8 mouse cellular contexts compared by ENCODE assay signal in the genomic region with DNA sequence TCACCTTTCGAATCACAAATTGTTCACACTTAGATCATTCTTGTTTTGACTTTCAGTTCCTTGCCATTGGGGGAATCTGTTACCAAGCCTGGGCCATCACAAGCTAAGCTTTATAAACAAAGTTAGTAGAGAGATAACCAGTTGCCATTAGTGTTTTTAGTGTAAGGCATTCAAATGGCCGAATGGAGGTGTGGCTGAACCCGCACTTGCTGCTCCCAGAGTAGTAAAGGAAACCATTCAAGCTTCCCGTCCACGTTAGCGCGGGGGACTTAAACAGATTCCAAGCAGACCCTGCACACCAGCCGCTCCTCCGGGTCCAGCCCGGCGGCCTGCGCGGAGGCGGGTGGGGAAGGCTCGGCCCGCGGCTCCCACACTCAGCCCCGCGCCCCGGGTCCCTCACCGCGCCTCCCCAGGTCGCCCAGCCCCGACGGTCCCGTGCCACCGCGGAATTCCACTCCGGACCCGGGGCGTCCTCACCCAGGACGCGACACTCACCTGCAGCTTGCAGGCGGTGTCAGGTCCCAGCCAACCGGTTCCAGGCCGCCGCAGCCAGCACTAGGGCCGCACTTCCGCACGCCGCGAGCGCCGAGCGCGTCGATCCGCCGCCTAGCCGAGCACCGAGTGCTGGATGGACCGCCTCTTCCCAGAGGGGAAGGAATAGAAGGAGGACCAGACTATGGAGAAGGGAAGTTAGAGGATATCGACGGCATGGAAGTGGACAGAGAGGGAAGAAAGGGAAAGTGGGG. TPM values are rescaled to one million over a fixed set of nuclear protein-coding genes. Genes with fewer than 3 reads are reported as not detected.
DNase-seq lines count a peak whose midpoint lies in the region; ATAC-seq and TF ChIP-seq lines count a peak whose summit lies in the region.

A gene (minus strand): TSS at position 593 of the 746 bp plus-strand sequence.
A gene (plus strand): TSS at position 704 of the 746 bp plus-strand sequence.

- peak; percentile 91 for ATAC-seq in Patski
- ATAC-seq in hindbrain, embryonic 11.5 days (ENCODE audit: low FRiP score), result peak; percentile 98

- 0 out of 2 replicates have a peak, but pooled peaks cover 2% of the 10 kb centered on the region for H3K4me1 ChIP-seq in hindbrain, embryonic 11.5 days (replicated peaks; ENCODE audit: control insufficient read depth, insufficient read depth, low read length)

- no peak for TF ChIP-seq CTCF in Patski (IDR thresholded peaks at IDR 0.05)

- DNase-seq in Patski (ENCODE audit: low read depth, low spot score), result no peak
- peak; percentile 88 to 89 for DNase-seq in cerebellum, postnatal 10 days
- peak; percentile 31 to 84 for DNase-seq in frontal cortex, adult 2 months (ENCODE audit: extremely low spot score in 1 of 2, low spot score in 1 of 2)
- peak; percentile 92 for DNase-seq in hindbrain, embryonic 11.5 days (ENCODE audit: low spot score)
- peak; percentile 76 to 78 for DNase-seq in layer of hippocampus, postnatal 25 days (ENCODE audit: extremely low spot score in 1 of 2, low spot score in 1 of 2)
- DNase-seq in lung, postnatal 14 days, result peak; percentile 85
- DNase-seq in ovary, postnatal 36 days (ENCODE audit: low spot score), result peak; percentile 86
- DNase-seq in thymus, postnatal 14 days, result peak; percentile 88

- H3K36me3 ChIP-seq in hindbrain, embryonic 11.5 days (ENCODE audit: control insufficient read depth, insufficient read depth, low read length), result no peaks in the 10 kb centered on the region

- no peaks in the 10 kb centered on the region for H3K9me3 ChIP-seq in hindbrain, embryonic 11.5 days (ENCODE audit: control insufficient read depth, low read length)

- POLR2A ChIA-PET in Patski (lab: Charles Lee), result interaction anchor here (1.3 kb wide), 1 partner anchor 11 kb away, joined by 3 read pairs; no protein-coding TSS in a partner anchor

- peak within 1 kb of the TSS; percentile 86 for H3K4me3 ChIP-seq in hindbrain, embryonic 11.5 days (ENCODE audit: low read depth, low read length)

- no peaks in the 10 kb centered on the region for H3K27me3 ChIP-seq in Patski
- no peaks in the 10 kb centered on the region for H3K27me3 ChIP-seq in hindbrain, embryonic 11.5 days (ENCODE audit: control insufficient read depth, insufficient read depth, low read length)

- CTCF ChIA-PET in Patski (lab: Charles Lee), result no interaction called here

- peak within 1 kb of the TSS; percentile 41 for H3K4me2 ChIP-seq in hindbrain, embryonic 11.5 days (replicated peaks; ENCODE audit: low read depth, low read length)

- peak within 1 kb of the TSS; percentile 49 for H3K27ac ChIP-seq in hindbrain, embryonic 11.5 days (ENCODE audit: low read depth, low read length)

- in situ Hi-C loops in Patski (cut with MboI; ENCODE audit: low pct_unique_long_range_greater_than_20kb), result no loop called here

- peak within 1 kb of the TSS; percentile 70 for H3K9ac ChIP-seq in hindbrain, embryonic 11.5 days (ENCODE audit: low read depth, low read length)

- WGBS in hindbrain, embryonic 11.5 days, result under 1% methylated on average over 54 of the region's 54 CpGs

RNA-seq across cellular contexts. Expression of the first gene that starts in this region (rescaled TPM):
- polyA plus RNA-seq in Patski (2021), result 32.2 TPM
- 26.7 and 28.9 TPM in 2 replicates for polyA plus RNA-seq in frontal cortex, adult 2 months (2012; rRNA removed)
- 41.2 and 45.8 TPM in 2 replicates for polyA plus RNA-seq in hindbrain, embryonic 11.5 days (2014; fragmentation: Nextera tagmentation; extraction: Ambion mirVana)
- total RNA-seq in layer of hippocampus, postnatal 25 days (2021), result 10 to 100 TPM; 39.3 to 46.3 TPM

RNA-seq across cellular contexts. Expression of the second gene that starts in this region (rescaled TPM):
- 0.21 TPM for polyA plus RNA-seq in Patski (2021)
- polyA plus RNA-seq in frontal cortex, adult 2 months (2012; rRNA removed), result 0.08 TPM in 1 of 2 replicates, not detected in the other
- not detected in 2 replicates for polyA plus RNA-seq in hindbrain, embryonic 11.5 days (2014; fragmentation: Nextera tagmentation; extraction: Ambion mirVana)
- under 1 TPM in 1 of 2 experiments, not detected in 1; 0.21 TPM for total RNA-seq in layer of hippocampus, postnatal 25 days (2021)
